20 mouse cellular contexts compared by ENCODE assay signal in genomic region chr5:92994309-92994708, GRCm38 (mm10). TPM values are rescaled to one million over a fixed set of nuclear protein-coding genes. Genes with fewer than 3 reads are reported as not detected.
"Had no signal": no experiment of that assay in that cellular context is flagged by ENCODE, and none has a peak within 500 bp of the region (broad histone marks: within the 10 kb centered on the region; RNA-seq: fewer than 3 reads in every experiment).

No protein-coding gene starts in this region.

- H3K9ac ChIP-seq: liver, embryonic 13.5 days; midbrain, embryonic 13.5 days; neural tube, embryonic 13.5 days had no signal

- H3K27me3 ChIP-seq: liver, embryonic 13.5 days; midbrain, embryonic 13.5 days; neural tube, embryonic 13.5 days had no signal

- H3K27ac ChIP-seq: left cerebral cortex, adult 2 months; liver, embryonic 13.5 days; midbrain, embryonic 10.5 days; midbrain, embryonic 13.5 days; neural tube, embryonic 13.5 days; stomach, postnatal 0 days had no signal

- H3K4me1 ChIP-seq: liver, embryonic 13.5 days had no signal

- H3K4me3 ChIP-seq: left cerebral cortex, adult 2 months; liver, embryonic 13.5 days; megakaryocyte, embryonic 14.5 days; midbrain, embryonic 10.5 days; midbrain, embryonic 13.5 days; myocyte; neural tube, embryonic 13.5 days had no signal

- H3K4me2 ChIP-seq: liver, embryonic 13.5 days; midbrain, embryonic 13.5 days; neural tube, embryonic 13.5 days had no signal

- DNase-seq: kidney, adult 18-20 months; kidney, adult 9 months; kidney, postnatal 14 days; kidney, postnatal 4 days; layer of hippocampus, adult 9-11 months; liver, embryonic 13.5 days; lung, adult 2 months; lung, postnatal 36 days; retina, postnatal 1 day; right cerebral cortex, postnatal 4 days; thymus, postnatal 25 days had no signal

- H3K9me3 ChIP-seq: liver, embryonic 13.5 days; megakaryocyte, embryonic 14.5 days; midbrain, embryonic 10.5 days; midbrain, embryonic 13.5 days; neural tube, embryonic 13.5 days had no signal

- H3K36me3 ChIP-seq: liver, embryonic 13.5 days; midbrain, embryonic 10.5 days; midbrain, embryonic 13.5 days; neural tube, embryonic 13.5 days had no signal

- ATAC-seq: midbrain, embryonic 13.5 days; midbrain, embryonic 16.5 days had no signal

RNA-seq across cellular contexts. Expression of gene Sowahb, which starts 50.5 kb away (rescaled TPM):
- total RNA-seq: monocyte, adult 5-6 weeks had no signal
- polyA plus RNA-seq: midbrain, embryonic 13.5 days; midbrain, embryonic 16.5 days; myocyte; neural tube, embryonic 13.5 days had no signal
